Mouse (Mus musculus) 3134 (cell line): ENCODE measurements around the gene Pigv.

Experiments
- DNase-seq: peaks from one replicate; pipeline ENCODE4 v3.0.0-alpha.2; 2011; ENCODE audit warnings: low spot score; ENCODE audit not compliant: insufficient read length; ENCODE audit errors: extremely low read depth

Gene Pigv

GRCm38 (mm10) chr4:133671881-133672844 is at the start of gene Pigv:
TSS of gene Pigv (minus strand) at chr4:133672647.
- DNase-seq = peak; percentile 87

GRCm38 (mm10) chr4:133719791-133720190 is 47.3 kb upstream of the Pigv start:
- no peak for DNase-seq

- DNase-seq = no peak
Observed at GRCm38 (mm10) chr4:133712755-133713154, 40.3 kb upstream of the Pigv start.

- DNase-seq = no peak
Observed at GRCm38 (mm10) chr4:133711307-133712076, 39.0 kb upstream of the Pigv start.

- DNase-seq = no peak
Observed at GRCm38 (mm10) chr4:133709395-133709794, 36.9 kb upstream of the Pigv start.

GRCm38 (mm10) chr4:133707464-133707863 is 35.0 kb upstream of the Pigv start:
- DNase-seq = no peak

GRCm38 (mm10) chr4:133706956-133707355 is 34.5 kb upstream of the Pigv start:
- no peak for DNase-seq

- DNase-seq = no peak
Observed at GRCm38 (mm10) chr4:133705062-133705461, 32.6 kb upstream of the Pigv start.

GRCm38 (mm10) chr4:133700905-133701368 is 28.5 kb upstream of the Pigv start:
- no peak for DNase-seq

GRCm38 (mm10) chr4:133695363-133695762 is 22.9 kb upstream of the Pigv start:
- no peak for DNase-seq

GRCm38 (mm10) chr4:133690252-133690651 is 17.8 kb upstream of the Pigv start:
- no peak for DNase-seq

- peak; percentile 54 for DNase-seq
Observed at GRCm38 (mm10) chr4:133688417-133689067, 16.1 kb upstream of the Pigv start.

GRCm38 (mm10) chr4:133687126-133687525 is 14.7 kb upstream of the Pigv start:
- no peak for DNase-seq

- no peak for DNase-seq
Observed at GRCm38 (mm10) chr4:133686512-133686911, 14.1 kb upstream of the Pigv start.

- DNase-seq = peak; percentile 24
Observed at GRCm38 (mm10) chr4:133680206-133680786, 7.8 kb upstream of the Pigv start.

GRCm38 (mm10) chr4:133679629-133680028 is 7.2 kb upstream of the Pigv start:
- no peak for DNase-seq

- no peak for DNase-seq
Observed at GRCm38 (mm10) chr4:133677266-133677665, 4.8 kb upstream of the Pigv start.

GRCm38 (mm10) chr4:133676189-133676588 is 3.7 kb upstream of the Pigv start:
- no peak for DNase-seq

- DNase-seq = no peak
Observed at GRCm38 (mm10) chr4:133675594-133676016, 3.2 kb upstream of the Pigv start.

- DNase-seq = no peak
Observed at GRCm38 (mm10) chr4:133674331-133674695, 1.9 kb upstream of the Pigv start.
